Mouse (Mus musculus): Measurements from ENCODE around the gene Spns1. TPM values are rescaled to one million over a fixed set of nuclear protein-coding genes. Genes with fewer than 3 reads are reported as not detected.

Gene Spns1
- polyA plus RNA-seq (2014; fragmentation: Nextera tagmentation; extraction: Ambion mirVana) = 31.5 and 40.1 TPM in 2 replicates

- Histone ChIP-seq H3K9ac (ENCODE audit: low read depth, low read length) (peak within 1 kb of the TSS; percentile 91), H3K27me3 (ENCODE audit: control insufficient read depth, insufficient read depth, low read length) (no peaks in the 10 kb centered on the region), H3K36me3 (ENCODE audit: control insufficient read depth, insufficient read depth, low read length) (peaks cover 3% of the 10 kb centered on the region; the same call in 1 of the 2 replicates), H3K4me1 (ENCODE audit: control insufficient read depth, insufficient read depth, low read length) (peaks cover 9% of the 10 kb centered on the region), H3K4me3 (ENCODE audit: low read depth, low read length) (peak within 1 kb of the TSS; percentile 94), H3K27ac (ENCODE audit: low read depth, low read length) (no peak within 1 kb of the TSS), H3K4me2 (peak within 1 kb of the TSS; percentile 95), H3K9me3 (replicated peaks; ENCODE audit: control insufficient read depth, low read length) (no peaks in the 10 kb centered on the region)
- WGBS (ENCODE audit: insufficient replicate concordance) = 1% methylated on average over 33 of the region's 33 CpGs
- ATAC-seq (replicated peaks; ENCODE audit: insufficient number of reproducible peaks, low FRiP score, low TSS enrichment) = peak; percentile 94
Measured at GRCm38 (mm10) chr7:126377278-126378158, at the start of gene Spns1. TSS of gene Spns1 (minus strand) at chr7:126377450.

- 74% methylated on average over 6 of the region's 6 CpGs for WGBS (ENCODE audit: insufficient replicate concordance)
- no peak overlapping the region for H3K4me3 ChIP-seq (ENCODE audit: low read depth, low read length)
- no peaks in the 10 kb centered on the region for H3K9me3 ChIP-seq (replicated peaks; ENCODE audit: control insufficient read depth, low read length)
- no peaks in the 10 kb centered on the region for H3K36me3 ChIP-seq (ENCODE audit: control insufficient read depth, insufficient read depth, low read length)
- H3K27me3 ChIP-seq (ENCODE audit: control insufficient read depth, insufficient read depth, low read length) = no peaks in the 10 kb centered on the region
- H3K4me1 ChIP-seq (ENCODE audit: control insufficient read depth, insufficient read depth, low read length) = peaks cover 7% of the 10 kb centered on the region; the same call in 1 of the 2 replicates
- no peak overlapping the region for H3K4me2 ChIP-seq
- H3K9ac ChIP-seq (ENCODE audit: low read depth, low read length) = no peak overlapping the region
- no peak for ATAC-seq (replicated peaks; ENCODE audit: insufficient number of reproducible peaks, low FRiP score, low TSS enrichment)
- H3K27ac ChIP-seq (ENCODE audit: low read depth, low read length) = no peak overlapping the region
Measured at GRCm38 (mm10) chr7:126424161-126424560, 46.9 kb upstream of the Spns1 start.

DNA sequence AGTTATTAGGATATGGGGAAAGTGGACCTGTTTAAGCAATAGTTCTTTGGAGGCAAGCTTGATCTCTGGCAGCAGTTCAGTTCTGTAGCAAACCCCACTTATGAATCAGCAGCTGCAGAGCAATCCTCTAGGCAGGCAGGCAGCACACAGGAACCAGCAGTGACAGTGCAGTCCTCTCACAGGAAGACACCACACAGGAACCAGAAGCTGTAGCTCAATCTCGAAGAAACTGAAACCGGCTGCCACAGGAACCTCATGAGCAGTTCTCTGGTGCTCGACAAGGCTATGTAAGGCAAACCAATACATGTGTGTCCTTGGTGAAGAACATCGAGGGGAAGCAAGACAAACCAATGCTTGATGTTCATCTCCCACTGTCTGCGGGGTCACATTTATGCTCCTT is 44.5 kb upstream of the Spns1 start:
- no peak for ATAC-seq (replicated peaks; ENCODE audit: insufficient number of reproducible peaks, low FRiP score, low TSS enrichment)
- no peaks in the 10 kb centered on the region for H3K4me1 ChIP-seq (ENCODE audit: control insufficient read depth, insufficient read depth, low read length)
- no peak overlapping the region for H3K9ac ChIP-seq (ENCODE audit: low read depth, low read length)
- H3K4me3 ChIP-seq (ENCODE audit: low read depth, low read length) = no peak overlapping the region
- no peaks in the 10 kb centered on the region for H3K9me3 ChIP-seq (replicated peaks; ENCODE audit: control insufficient read depth, low read length)
- WGBS (ENCODE audit: insufficient replicate concordance) = 68% methylated on average over 5 of the region's 5 CpGs
- H3K27me3 ChIP-seq (ENCODE audit: control insufficient read depth, insufficient read depth, low read length) = no peaks in the 10 kb centered on the region
- no peaks in the 10 kb centered on the region for H3K36me3 ChIP-seq (ENCODE audit: control insufficient read depth, insufficient read depth, low read length)
- no peak overlapping the region for H3K27ac ChIP-seq (ENCODE audit: low read depth, low read length)
- H3K4me2 ChIP-seq = no peak overlapping the region

DNA sequence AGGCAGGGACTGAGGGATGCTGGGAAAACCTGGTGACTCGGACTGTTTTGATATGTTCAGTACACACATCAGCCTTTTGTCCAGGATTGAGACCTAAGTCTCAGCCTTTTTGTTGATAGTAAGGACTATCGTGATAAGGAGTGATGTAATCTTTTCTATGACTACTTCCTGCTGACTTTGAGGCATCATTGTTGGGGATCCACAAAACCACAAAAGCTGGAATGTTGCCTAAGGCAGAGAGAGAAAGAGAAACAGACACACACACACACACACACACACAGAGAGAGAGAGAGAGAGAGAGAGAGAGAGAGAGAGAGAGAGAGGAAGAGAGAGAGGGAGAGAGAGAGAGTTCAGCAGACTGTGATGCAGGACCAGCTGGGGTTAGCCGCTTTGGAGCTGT is 41.2 kb upstream of the Spns1 start:
- Histone ChIP-seq H3K4me3 (ENCODE audit: low read depth, low read length) (no peak overlapping the region), H3K36me3 (ENCODE audit: control insufficient read depth, insufficient read depth, low read length) (no peaks in the 10 kb centered on the region), H3K27me3 (ENCODE audit: control insufficient read depth, insufficient read depth, low read length) (no peaks in the 10 kb centered on the region; the same call in 1 of the 2 replicates), H3K27ac (ENCODE audit: low read depth, low read length) (no peak overlapping the region), H3K9ac (ENCODE audit: low read depth, low read length) (no peak overlapping the region), H3K4me2 (no peak overlapping the region), H3K4me1 (ENCODE audit: control insufficient read depth, insufficient read depth, low read length) (no peaks in the 10 kb centered on the region), H3K9me3 (replicated peaks; ENCODE audit: control insufficient read depth, low read length) (no peaks in the 10 kb centered on the region)
- 54% methylated on average over 3 of the region's 3 CpGs for WGBS (ENCODE audit: insufficient replicate concordance)
- no peak for ATAC-seq (replicated peaks; ENCODE audit: insufficient number of reproducible peaks, low FRiP score, low TSS enrichment)

- no peak for ATAC-seq (replicated peaks; ENCODE audit: insufficient number of reproducible peaks, low FRiP score, low TSS enrichment)
- Histone ChIP-seq H3K27ac (ENCODE audit: low read depth, low read length) (no peak overlapping the region), H3K27me3 (ENCODE audit: control insufficient read depth, insufficient read depth, low read length) (no peaks in the 10 kb centered on the region; the same call in 1 of the 2 replicates), H3K4me3 (ENCODE audit: low read depth, low read length) (no peak overlapping the region), H3K36me3 (ENCODE audit: control insufficient read depth, insufficient read depth, low read length) (no peaks in the 10 kb centered on the region), H3K9ac (ENCODE audit: low read depth, low read length) (no peak overlapping the region), H3K9me3 (replicated peaks; ENCODE audit: control insufficient read depth, low read length) (no peaks in the 10 kb centered on the region), H3K4me1 (ENCODE audit: control insufficient read depth, insufficient read depth, low read length) (no peaks in the 10 kb centered on the region), H3K4me2 (no peak overlapping the region)
- 89% methylated on average over 4 of the region's 4 CpGs for WGBS (ENCODE audit: insufficient replicate concordance)
Measured at GRCm38 (mm10) chr7:126417606-126418005, 40.4 kb upstream of the Spns1 start.

GRCm38 (mm10) chr7:126417045-126417444 is 39.8 kb upstream of the Spns1 start:
- no peaks in the 10 kb centered on the region; the same call in 1 of the 2 replicates for H3K27me3 ChIP-seq (ENCODE audit: control insufficient read depth, insufficient read depth, low read length)
- ATAC-seq (replicated peaks; ENCODE audit: insufficient number of reproducible peaks, low FRiP score, low TSS enrichment) = no peak
- H3K9ac ChIP-seq (ENCODE audit: low read depth, low read length) = no peak overlapping the region
- H3K4me3 ChIP-seq (ENCODE audit: low read depth, low read length) = no peak overlapping the region
- no peaks in the 10 kb centered on the region for H3K9me3 ChIP-seq (replicated peaks; ENCODE audit: control insufficient read depth, low read length)
- no peak overlapping the region for H3K4me2 ChIP-seq
- 47% methylated on average over 8 of the region's 8 CpGs for WGBS (ENCODE audit: insufficient replicate concordance)
- H3K36me3 ChIP-seq (ENCODE audit: control insufficient read depth, insufficient read depth, low read length) = no peaks in the 10 kb centered on the region
- no peaks in the 10 kb centered on the region for H3K4me1 ChIP-seq (ENCODE audit: control insufficient read depth, insufficient read depth, low read length)
- no peak overlapping the region for H3K27ac ChIP-seq (ENCODE audit: low read depth, low read length)

DNA sequence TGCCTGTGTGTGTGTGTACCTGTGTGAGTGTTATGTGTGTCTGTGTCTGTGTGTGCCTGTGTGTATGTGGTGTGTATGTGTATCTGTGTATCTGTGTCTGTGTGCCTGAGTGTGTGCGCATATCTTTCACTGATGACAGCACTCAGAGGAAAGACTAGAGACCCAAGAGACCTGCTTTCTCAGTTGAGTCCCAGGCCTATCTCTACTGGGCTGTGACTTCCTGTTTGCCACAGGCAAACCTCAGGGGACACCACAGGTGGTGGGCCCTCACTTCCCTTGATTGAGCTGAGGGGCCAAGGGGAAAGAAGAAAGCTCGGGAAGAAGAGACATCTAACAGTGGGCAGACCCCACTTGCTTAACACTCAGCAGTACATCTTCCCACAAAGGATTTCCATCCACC is 39.4 kb upstream of the Spns1 start:
- Histone ChIP-seq H3K4me3 (ENCODE audit: low read depth, low read length) (no peak overlapping the region), H3K4me1 (ENCODE audit: control insufficient read depth, insufficient read depth, low read length) (no peaks in the 10 kb centered on the region), H3K36me3 (ENCODE audit: control insufficient read depth, insufficient read depth, low read length) (no peaks in the 10 kb centered on the region), H3K27me3 (ENCODE audit: control insufficient read depth, insufficient read depth, low read length) (no peaks in the 10 kb centered on the region; the same call in 1 of the 2 replicates), H3K9ac (ENCODE audit: low read depth, low read length) (no peak overlapping the region), H3K9me3 (replicated peaks; ENCODE audit: control insufficient read depth, low read length) (no peaks in the 10 kb centered on the region), H3K27ac (ENCODE audit: low read depth, low read length) (no peak overlapping the region), H3K4me2 (no peak overlapping the region)
- 47% methylated on average over 2 of the region's 2 CpGs for WGBS (ENCODE audit: insufficient replicate concordance)
- no peak for ATAC-seq (replicated peaks; ENCODE audit: insufficient number of reproducible peaks, low FRiP score, low TSS enrichment)

DNA sequence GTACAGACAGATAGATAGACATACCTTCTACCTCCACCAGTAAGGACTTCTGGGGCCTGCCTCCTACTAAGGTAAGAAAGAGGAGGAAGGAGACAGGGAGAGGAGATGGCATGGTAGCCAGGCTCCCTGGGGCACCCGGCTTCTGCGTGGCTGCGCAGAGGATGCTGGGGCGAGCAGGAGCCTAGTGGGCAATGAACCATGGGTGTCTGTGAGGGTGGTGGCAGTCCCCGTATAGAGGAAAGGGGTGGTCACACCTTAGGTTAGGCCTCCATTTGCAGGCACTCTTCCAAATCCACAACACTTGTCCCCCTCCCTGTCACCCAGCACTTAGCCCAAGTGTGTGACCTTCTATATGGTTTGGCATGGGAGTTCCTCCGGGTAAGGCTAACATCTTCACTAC is 37.5 kb upstream of the Spns1 start, which contains the start of gene Cd19:
Gene Cd19 (minus strand): TSS at position 165 of the 400 bp plus-strand sequence.
- no peak within 1 kb of the TSS for H3K9ac ChIP-seq (ENCODE audit: low read depth, low read length)
- no peak within 1 kb of the TSS for H3K4me3 ChIP-seq (ENCODE audit: low read depth, low read length)
- ATAC-seq (replicated peaks; ENCODE audit: insufficient number of reproducible peaks, low FRiP score, low TSS enrichment) = no peak
- H3K4me2 ChIP-seq = no peak within 1 kb of the TSS
- H3K4me1 ChIP-seq (ENCODE audit: control insufficient read depth, insufficient read depth, low read length) = no peaks in the 10 kb centered on the region
- no peaks in the 10 kb centered on the region for H3K9me3 ChIP-seq (replicated peaks; ENCODE audit: control insufficient read depth, low read length)
- no peak within 1 kb of the TSS for H3K27ac ChIP-seq (ENCODE audit: low read depth, low read length)
- H3K27me3 ChIP-seq (ENCODE audit: control insufficient read depth, insufficient read depth, low read length) = no peaks in the 10 kb centered on the region; the same call in 1 of the 2 replicates
- 73% methylated on average over 6 of the region's 6 CpGs for WGBS (ENCODE audit: insufficient replicate concordance)
- H3K36me3 ChIP-seq (ENCODE audit: control insufficient read depth, insufficient read depth, low read length) = no peaks in the 10 kb centered on the region

Data from heart, embryonic 11.5 days (tissue).